Mouse (Mus musculus) adrenal gland, adult 2 months (tissue): ENCODE measurements around the gene Foxp1. TPM values are rescaled to one million over a fixed set of nuclear protein-coding genes. Genes with fewer than 3 reads are reported as not detected.
A peak's percentile ranks its signal among the peaks of the same experiment; 100 is the strongest.

Experiments
- DNase-seq: peaks from one replicate; pipeline ENCODE4 v3.0.0; 2021
- polyA plus RNA-seq: library from polyadenylated mRNA; depleted of rRNA; stranded (reverse); fragments of >200 nt; gene quantifications from 2 replicates; pipeline ENCODE4 v1.2.3, GENCODE M21; 2012
- total RNA-seq, 2 experiments: library from RNA; stranded (reverse); gene quantifications; 2 replicates each; pipeline ENCODE4 v1.2.3; 2021

Gene Foxp1
- total and polyA plus RNA-seq, 3 experiments: 38.7 to 44.1 (median 41.4) TPM

- no peak for DNase-seq
These were observed 239.5 kb downstream of the Foxp1 start for GRCm38 (mm10) chr6:99282866-99283657.

DNA sequence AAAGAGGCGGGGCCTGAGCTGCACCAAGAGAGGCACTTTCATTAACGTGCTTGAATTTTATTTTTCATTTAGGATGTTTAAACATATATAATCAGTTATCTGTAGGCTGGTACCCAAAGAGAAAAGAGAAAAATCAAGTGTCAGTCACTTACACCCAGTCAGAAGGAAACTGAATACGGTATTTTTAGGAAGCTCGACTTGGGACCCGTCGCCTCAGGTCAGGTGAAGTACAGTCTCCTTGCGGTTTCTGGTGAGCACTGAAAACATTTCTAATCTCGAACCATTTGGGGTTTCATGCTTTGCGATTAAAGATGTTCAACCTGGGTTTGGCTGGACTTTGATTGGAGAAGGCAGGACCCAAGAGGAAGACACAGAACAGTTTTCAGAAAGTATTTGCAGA, 241.1 kb downstream of the Foxp1 start:
- DNase-seq: no peak

GRCm38 (mm10) chr6:99280619-99281018, 241.9 kb downstream of the Foxp1 start:
- DNase-seq: no peak

- DNase-seq: no peak
These were observed 245.3 kb downstream of the Foxp1 start for GRCm38 (mm10) chr6:99277251-99277650.

- DNase-seq: no peak
These were observed 246.2 kb downstream of the Foxp1 start for GRCm38 (mm10) chr6:99276297-99276653.

GRCm38 (mm10) chr6:99275381-99276296, 246.9 kb downstream of the Foxp1 start:
- DNase-seq: no peak

DNA sequence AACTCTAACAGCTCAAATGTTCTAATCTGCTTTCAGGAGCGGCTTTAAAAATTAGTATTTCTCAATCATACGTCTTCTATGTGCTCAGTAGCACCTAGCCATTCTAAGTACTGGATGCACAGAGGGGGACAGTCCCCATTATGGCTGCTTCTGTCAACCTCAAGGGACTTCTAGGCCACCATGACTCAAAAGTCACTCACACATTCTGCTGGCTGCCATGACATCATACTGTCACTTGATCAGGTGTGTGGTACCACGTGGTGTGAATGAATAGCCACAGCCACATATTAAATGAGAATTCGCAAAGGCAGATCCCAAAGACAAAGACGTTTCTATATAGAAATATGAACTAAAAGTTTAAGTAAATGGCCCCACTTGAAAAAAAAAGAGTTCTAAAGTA, 247.9 kb downstream of the Foxp1 start:
- DNase-seq: no peak

GRCm38 (mm10) chr6:99274222-99274621, 248.3 kb downstream of the Foxp1 start:
- no peak for DNase-seq

GRCm38 (mm10) chr6:99273177-99273576, 249.3 kb downstream of the Foxp1 start:
- DNase-seq: no peak

DNA sequence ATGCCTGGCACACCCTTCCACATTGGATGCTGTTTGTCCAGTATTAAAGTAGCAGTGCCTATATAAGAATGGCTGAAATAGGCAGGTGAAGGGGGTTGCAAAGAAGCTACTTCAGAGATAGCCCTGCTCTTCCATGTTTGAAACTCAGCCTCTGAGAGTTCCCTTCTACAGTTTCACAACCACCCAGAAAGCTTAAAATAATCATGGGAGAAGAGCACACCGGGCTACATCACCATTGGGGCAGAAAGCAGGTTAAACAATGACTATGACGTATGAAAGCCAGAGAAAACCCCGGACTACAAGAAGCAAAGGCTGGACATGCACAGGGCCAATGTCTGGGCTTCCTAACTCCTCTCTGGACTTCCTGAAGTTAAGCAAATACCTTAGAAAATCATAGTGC, 250.3 kb downstream of the Foxp1 start:
- no peak for DNase-seq

- DNase-seq: no peak
These were observed 250.8 kb downstream of the Foxp1 start for GRCm38 (mm10) chr6:99271741-99272140.

- no peak for DNase-seq
These were observed 252.6 kb downstream of the Foxp1 start for GRCm38 (mm10) chr6:99269921-99270320.

DNA sequence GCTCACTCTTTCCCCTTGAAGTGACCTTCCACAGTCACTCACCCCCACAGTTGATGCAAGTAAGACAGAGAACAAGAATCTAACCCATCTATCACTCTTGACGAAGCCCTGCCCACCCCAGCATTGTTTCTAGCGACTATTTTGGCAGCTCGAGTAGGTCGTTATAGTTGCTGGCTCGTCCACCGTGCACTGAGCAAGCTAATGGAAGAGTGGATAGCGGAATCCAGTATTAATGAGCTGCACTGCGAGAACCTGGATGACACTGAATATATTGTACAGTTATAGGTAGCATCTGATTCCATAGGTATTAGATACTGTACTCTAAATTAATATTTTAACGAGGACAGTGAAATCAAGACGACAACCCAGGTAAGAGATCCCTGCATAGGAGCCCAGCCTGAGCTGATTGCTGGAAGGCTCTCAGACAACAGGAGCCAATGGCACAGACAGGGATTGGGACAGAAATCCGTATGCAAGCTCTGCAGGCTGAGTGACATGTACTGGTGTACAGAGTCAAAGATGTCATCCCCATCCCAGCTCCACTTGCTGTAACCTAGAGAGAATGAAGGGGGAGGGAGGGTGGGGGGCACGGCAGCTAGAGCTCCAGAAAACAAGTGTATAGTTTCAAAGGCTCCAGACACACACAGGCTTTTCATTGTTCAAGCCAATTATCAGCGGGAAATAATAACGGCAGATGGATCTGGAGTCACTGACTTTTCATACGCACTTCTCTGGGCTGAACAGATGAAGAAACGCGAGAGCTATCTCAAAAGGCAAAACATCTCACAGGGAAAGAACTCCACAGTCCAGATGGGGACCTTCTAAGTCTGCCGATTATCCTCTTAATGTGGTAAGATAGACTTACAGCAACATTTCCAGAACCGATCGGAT, 254.1 kb downstream of the Foxp1 start:
- no peak for DNase-seq

GRCm38 (mm10) chr6:99265945-99266656, 256.4 kb downstream of the Foxp1 start:
- peak; percentile 15 for DNase-seq

DNA sequence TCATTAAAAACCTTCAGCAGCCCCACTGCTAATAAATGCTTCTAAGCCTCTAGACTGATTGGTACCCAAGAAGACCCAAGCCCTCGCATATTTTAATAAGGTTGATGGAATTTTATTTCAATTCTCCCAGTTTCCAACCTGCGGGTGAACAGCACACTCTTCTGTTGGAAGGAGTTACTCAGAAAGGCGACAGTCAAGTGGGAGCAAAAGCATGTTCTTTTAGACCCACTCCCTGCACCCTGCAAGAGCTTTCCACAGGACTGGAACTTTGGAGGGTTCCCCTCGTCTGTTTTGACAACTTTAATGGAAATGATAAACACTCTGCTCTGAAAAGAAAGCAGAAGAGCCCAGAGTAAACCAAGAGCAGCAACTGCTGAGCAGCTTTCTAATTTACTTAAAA, 257.3 kb downstream of the Foxp1 start:
- no peak for DNase-seq

DNA sequence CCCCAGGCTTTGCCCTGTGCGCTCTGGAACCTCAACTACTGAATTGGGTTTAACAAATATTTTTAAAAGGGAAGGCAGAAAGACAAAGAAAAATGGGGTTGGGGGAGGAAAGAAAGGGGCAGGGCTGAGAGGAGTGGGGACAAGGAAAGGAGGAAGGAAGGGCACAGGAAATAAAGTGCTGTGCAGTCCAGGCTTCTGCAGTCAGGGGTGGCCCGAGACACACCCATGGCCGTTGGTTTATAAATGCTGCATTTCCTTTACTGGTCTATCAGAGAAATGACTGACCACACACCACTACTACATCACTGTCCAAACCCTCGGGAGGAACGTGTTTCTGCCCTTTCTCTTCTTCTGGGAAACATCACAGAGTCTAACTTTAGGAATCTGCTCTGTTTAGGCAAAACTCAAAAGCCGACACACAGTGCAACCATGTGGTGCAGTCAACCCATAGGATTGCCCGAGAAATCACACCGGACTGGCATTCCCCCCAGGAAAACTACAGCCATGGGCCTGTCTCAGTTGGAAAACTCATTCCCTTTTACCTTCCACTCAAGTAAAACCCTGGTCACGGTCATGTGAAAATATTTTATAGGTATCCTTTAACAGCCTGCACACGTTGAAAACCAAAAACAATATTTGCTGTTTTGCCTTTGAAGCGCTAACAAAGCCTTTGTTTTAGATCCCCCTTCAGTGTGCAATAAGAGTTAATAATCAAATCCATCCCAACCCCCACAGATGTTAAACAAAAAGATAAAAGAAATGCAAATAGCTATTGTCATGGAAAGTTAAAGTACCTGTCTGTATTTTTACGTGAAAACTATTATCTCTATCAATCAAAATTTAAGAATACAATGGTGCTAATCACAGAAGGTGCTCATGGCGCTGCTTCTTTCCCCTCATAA, 258.1 kb downstream of the Foxp1 start:
- no peak for DNase-seq

DNA sequence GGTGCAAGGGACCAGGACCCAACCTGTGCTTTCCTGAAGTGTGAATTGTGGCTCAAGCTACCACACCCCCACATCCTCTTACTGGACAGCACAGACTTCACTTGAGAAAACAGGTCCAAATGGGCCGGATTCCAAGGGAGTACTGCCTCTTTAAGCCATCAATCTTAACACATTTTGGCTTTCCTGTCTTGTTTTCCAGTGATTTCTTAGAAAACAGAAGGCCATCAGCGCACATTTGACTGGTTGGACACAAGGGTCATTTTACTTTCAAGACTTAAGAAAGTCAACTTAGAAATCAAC, 258.7 kb downstream of the Foxp1 start:
- DNase-seq: no peak

DNA sequence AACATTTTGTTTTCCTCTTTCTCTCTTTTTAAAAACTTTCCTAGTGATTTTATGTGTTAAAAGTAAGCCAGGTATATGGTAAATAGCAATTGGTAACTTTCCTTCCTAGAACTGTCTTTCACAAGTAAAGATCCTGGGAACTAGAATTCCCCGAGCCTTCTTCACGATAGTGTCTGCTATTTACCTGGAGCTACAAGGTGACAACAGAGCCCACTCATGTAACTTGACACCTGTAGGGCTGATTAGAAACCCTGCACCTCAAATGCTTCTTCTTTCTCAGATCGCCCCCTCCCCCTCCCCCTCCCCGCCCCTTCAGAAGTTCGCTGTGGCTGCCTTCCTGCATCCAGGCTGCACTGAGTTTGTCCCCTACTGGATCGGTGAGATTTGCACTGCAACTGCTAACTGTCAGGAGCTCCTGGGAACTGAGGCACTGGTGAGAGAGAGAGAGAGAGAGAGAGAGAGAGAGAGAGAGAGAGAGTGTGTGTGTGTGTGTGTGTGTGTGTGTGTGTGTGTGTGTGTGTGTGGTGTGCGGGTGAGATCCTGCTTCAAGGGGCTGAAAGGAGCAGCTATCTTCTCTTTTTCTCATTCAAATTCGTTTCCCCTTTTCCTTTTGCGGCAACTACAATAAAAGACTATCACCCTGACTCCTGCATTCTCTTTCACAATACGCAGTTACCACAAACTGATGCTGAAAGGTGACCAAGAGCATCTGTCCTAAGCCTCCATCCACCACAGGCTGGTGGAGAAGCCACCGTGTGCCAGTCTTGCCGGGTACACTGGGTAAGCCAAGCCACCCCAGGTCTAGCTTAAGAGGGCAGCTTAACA, 259.2 kb downstream of the Foxp1 start:
- DNase-seq: no peak

DNA sequence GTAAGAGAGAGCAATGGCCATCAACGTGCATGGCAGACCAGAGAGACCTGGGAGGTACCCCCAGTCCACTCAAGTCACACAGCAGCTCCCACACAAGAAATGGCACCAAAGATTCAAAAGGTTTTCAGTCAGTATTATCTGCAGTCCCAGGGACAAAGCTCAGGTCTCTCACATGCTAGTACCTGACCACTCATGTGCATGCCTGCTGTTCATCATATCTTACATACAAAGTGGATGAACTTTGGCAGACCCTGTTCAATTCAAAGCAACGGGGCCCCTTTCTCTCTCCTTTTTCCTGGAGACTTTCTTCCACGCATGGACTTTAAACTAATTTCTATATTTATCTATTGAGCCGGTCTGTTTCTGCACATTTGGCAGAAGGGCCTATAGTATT, 260.8 kb downstream of the Foxp1 start:
- no peak for DNase-seq
